Mouse (Mus musculus): Measurements from ENCODE around the gene 4922502D21Rik.

DNA sequence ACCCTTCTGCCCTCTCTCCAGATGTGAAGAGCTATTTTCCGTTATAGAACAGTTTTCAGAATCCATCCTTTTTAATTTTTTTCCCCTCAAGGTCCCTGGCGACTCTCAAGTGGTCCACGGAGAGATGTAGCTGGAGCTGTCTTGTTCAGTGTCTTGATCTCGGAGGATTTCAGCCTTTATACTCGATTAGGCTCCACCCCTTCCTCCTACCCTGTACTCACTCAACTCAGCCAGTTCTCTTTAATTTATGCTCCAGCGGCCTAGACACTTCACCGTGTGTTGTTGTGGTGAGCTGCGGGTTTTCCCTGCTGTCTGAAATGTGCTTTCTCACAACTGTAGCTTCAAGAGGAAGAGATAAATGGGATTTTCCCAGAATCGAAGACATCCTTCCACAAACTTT, 56.4 kb downstream of the 4922502D21Rik start, which contains the start of gene Cd69:
- TF ChIP-seq GATA1 (IDR thresholded peaks at IDR 0.05; ENCODE audit: low read length) = no peak
- no peak for TF ChIP-seq TAL1 (IDR thresholded peaks at IDR 0.05; ENCODE audit: low read length)
